Mouse (Mus musculus) neutrophil, adult 5-6 weeks (primary cell): ENCODE measurements around the gene Hmgn5. TPM values are rescaled to one million over a fixed set of nuclear protein-coding genes. Genes with fewer than 3 reads are reported as not detected.

Experiments used
- ATAC-seq: fragments of 151-379, 151-347 bp; 2 replicates; pipeline ENCODE4 v1.8.0; 2017; ENCODE audit warnings: mild to moderate bottlenecking, moderate TSS enrichment; ENCODE audit not compliant: insufficient number of reproducible peaks, poor library complexity, low FRiP score, severe bottlenecking; ENCODE audit errors: extremely low read depth
- total RNA-seq: library from RNA; stranded (forward); fragments of 200-1000 nt; gene quantifications from 2 replicates; pipeline ENCODE4 v1.2.3, GENCODE M21; 2017

The Hmgn5 gene
- total RNA-seq: 9.9 and 10.8 TPM in 2 replicates

DNA sequence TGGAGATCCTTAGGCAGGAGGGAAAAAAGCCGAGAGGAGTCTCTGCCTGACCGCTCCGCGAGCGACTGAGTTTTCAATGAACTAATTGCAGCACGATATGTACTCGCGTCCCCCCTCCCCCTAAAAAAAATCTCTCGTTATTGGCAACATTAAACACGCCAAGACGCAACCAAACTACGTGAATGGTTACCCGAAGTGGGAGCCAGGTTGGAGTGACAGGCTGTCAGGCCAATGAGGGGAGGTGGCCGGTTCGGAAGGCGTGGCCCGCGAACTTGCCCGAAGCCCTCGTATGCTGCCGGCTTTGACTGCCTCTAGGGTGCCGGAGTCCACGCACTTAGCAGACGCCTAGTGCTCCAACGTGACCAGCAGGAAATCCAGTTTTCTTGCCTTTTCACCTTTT, at the start of gene Hmgn5:
TSS of gene Hmgn5 (minus strand) at position 122 of the 400 bp plus-strand sequence.
- peak; percentile 98 for ATAC-seq

DNA sequence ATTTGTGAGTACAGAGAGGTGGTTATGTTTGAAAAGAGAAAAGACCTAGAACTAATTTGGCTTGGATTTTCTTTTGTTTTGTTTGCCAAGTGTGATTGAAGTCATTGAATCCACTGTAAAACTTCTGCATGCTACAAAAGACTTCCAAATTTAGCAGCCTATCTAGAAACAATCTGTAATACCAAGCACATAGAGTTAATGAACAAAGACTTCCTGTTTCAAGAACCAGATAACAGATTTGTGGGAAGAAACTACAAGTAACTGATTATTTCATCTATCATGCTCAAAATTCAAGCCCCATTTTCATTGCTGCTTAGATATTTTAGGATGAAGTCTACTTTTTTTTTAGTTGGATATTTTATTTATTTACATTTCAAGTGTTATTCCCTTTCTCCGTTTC, 34.6 kb upstream of the Hmgn5 start:
- ATAC-seq: no peak

DNA sequence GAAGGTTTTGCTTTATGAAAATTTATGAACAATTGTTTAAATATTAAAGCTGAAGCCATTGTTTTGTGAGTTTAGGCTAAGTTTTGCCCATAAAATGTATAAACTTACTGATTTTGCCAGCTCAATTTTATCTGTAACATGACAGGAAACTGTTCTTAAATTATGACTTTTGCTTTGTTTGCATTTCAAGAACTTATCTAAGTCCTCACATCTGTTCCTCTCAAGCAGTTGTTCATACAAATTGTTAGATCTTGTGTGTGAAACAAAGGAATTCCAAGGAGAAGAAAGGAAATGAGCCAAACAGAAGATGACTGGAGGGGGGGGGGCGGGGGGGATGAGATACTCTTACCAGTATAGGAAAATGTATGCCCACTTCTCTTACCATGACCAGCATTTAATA, 13.0 kb upstream of the Hmgn5 start:
- no peak for ATAC-seq

DNA sequence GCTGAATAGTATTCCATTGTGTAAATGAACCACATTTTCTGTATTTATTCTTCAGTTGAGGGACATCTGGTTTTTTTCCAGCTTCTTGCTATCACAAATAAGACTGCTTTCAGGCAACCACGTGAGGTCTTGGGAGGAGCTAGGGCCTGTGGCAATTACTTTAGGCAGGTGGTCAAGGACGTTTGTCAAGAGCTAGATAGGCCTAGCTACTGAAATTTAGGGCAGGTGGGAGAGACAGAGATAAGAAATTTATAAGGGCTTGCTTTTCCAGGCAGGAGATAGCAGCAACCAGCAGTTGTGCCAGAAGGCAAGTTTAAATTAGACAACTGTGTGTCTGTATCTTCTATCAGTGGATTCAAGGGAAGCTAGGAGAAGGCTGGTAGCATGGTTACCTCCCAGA, 7.7 kb upstream of the Hmgn5 start:
- ATAC-seq: no peak

DNA sequence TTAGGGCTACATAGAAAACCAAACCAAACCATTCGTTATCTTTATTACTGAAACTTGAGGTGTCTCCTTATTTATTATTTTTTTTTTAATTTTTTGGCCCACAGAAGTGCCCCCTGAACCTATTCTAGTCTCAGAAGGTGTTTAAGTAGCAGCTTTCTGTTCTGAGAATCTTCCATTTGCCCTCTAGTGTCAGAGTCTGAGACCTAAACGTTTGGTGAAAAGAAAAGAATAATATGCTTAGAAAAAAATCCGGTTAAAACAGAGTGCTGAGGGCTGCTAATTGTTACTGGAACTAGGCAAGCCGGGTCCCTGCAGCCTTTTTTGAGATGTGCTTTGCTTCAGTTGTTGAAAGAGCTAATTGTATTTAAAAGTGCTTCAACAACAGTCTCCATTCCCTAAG, 962 bp upstream of the Hmgn5 start:
- ATAC-seq: no peak

DNA sequence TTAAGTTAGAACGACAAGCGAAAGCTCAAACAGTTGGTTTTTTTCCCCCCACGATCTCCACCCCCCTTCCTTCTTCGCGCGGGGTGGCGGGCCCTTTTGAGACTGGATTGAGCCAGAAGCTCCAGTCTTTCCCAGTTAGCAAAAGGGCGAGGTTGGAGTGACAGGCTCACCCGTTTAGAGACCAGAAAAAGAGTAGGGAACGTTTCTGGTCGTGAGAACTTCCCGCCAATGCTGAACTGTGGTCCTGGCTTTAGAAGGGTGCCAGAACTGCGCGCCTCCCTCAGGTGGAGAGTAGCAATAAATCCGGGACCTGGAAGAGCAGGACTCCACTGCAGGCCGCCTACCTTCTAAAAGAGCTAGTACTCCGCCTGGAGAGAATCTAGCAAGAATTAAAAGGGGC, 482 bp upstream of the Hmgn5 start:
- no peak for ATAC-seq

DNA sequence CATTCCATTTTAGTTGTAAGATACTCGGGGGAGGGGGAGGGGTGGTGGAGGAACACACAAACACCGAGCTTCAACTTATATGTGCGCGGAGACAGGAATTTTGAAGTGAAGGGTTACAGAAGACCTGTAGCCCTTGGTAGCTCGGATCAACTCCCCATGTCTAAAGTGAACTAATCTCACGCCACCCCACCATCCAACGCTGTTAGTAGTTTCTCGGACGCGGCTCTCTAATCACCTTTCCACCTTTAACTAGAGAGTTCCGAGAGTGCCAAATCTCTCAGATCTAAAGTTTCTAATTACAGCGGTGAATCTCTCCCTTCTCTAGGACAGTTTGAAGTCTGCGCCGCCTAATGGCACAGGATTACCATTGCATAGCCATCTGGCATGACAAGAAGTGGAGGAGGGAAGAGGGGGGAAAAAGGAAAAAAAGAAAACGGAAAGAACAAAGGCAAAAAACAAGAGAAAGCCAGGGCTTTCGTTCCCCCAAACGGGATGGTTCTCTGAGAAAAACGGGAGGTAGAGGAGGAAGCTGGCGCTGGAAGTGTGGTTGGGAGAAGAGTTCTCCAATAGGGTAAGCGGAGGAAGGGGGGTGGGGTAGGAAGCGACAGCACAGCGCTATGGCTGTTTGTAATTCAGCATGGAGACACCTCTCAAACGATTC, 703 bp downstream of the Hmgn5 start:
- peak; percentile 55 for ATAC-seq

DNA sequence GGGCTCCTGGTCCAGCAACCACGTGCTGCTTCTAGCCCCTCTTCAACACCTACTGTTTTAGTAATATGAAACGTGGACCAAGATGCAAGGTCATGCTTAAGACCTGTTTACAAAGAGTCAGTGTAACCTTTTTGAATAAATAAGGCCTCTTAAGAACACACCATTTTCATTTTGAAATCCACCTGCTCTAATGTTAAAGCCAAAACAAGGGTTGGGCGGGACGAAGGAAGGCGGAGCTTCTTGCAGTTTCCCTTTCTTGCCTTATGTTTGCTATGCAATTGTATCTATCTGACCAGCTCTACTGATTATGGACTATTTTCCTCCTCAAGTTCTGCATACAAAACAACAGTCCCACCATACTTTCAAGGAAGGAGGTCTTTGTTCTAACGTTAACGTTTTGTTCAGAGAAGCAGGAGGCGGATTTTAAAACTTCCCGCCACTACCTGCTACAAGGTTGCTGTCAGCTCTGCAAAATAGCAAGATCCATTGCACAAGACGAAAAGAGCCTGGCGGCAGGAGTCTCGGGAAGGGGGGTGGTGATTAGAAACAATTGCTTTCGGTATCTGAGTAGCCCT, 1.5 kb downstream of the Hmgn5 start:
- ATAC-seq: no peak

DNA sequence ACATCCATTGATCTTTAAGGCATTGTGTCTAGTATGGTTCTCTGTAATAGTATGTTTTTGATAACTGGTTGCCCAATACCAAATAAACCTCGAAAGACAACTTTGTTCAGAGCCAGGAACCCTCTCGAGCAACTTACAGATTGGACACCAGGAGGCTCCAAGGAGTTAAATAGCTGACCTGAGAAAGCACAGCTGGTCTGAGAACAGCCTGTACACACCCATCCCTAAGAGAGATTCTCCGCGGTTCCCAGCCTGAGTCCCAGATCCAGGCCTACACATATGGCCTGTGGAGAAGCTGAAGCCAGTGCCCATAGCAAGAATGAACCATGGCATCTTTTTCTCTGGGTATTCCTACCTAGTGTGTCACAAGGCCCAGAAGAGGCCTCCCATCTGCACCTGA, 11.9 kb downstream of the Hmgn5 start:
- no peak for ATAC-seq

Other genes with a start within 250 kb of the Hmgn5 start
- gene Brwd3, start 179.0 kb downstream of the Hmgn5 start, total RNA-seq: 19.0 and 22.9 TPM in 2 replicates
- 41.6 and 43.4 TPM in 2 replicates for gene Sh3bgrl, start 82.0 kb upstream of the Hmgn5 start, total RNA-seq
- 7.8 and 9.0 TPM in 2 replicates for gene Gm6377, start 183.4 kb upstream of the Hmgn5 start, total RNA-seq